Mouse (Mus musculus): ENCODE data around the gene Tubgcp3. TPM values are rescaled to one million over a fixed set of nuclear protein-coding genes. Genes with fewer than 3 reads are reported as not detected.
"Not testable (repeated sequence)": the region's sequence is repeated elsewhere in the genome, so short reads cannot be mapped to it uniquely, and the experiment has no call there.

The Tubgcp3 gene
- polyA plus RNA-seq, 1 experiment from 2014 or later = 50.3 TPM

GRCm38 (mm10) chr8:12579339-12579999 is 92.6 kb downstream of the Tubgcp3 start:
- not testable (repeated sequence) for H3K9me3 ChIP-seq (ENCODE audit: control insufficient read depth, low read length); ATAC-seq (ENCODE audit: low FRiP score, low TSS enrichment); H3K4me3 ChIP-seq (replicated peaks; ENCODE audit: low read depth, low read length); H3K27me3 ChIP-seq (ENCODE audit: control insufficient read depth, insufficient read depth, low read length); H3K9ac ChIP-seq (replicated peaks; ENCODE audit: low read length); H3K4me1 ChIP-seq (ENCODE audit: control insufficient read depth, insufficient read depth, low read length); H3K4me2 ChIP-seq (ENCODE audit: low read length); H3K36me3 ChIP-seq (ENCODE audit: control insufficient read depth, insufficient read depth, low read length); H3K27ac ChIP-seq (replicated peaks; ENCODE audit: low read depth, low read length)
- DNase-seq = peak; percentile 44
- 56% methylated on average over 19 of the region's 19 CpGs for WGBS

DNA sequence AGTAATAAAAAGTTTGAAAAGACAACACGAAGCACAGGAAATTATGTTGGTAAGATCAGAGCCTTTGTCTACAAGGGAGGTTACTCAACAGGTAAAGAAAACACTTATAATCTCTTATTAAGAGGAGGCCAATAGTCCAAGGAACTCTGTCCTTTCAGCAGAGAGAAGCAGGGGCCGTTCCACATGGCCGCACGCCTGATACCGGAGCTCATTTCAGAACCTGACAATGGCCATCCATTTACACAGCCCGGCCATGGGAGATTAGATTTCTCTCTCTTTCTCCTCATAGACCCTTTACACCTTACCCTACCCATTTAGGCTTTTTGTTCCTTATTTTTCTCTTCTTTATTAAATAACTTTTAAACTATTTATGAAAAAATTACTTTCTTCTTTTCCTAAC is 95.3 kb downstream of the Tubgcp3 start:
- Histone ChIP-seq H3K9me3 (ENCODE audit: control insufficient read depth, low read length) (no peaks in the 10 kb centered on the region), H3K36me3 (ENCODE audit: control insufficient read depth, insufficient read depth, low read length) (no peaks in the 10 kb centered on the region), H3K27ac (replicated peaks; ENCODE audit: low read depth, low read length) (no peak overlapping the region), H3K9ac (replicated peaks; ENCODE audit: low read length) (no peak overlapping the region), H3K4me2 (ENCODE audit: low read length) (no peak overlapping the region), H3K4me1 (ENCODE audit: control insufficient read depth, insufficient read depth, low read length) (peaks cover 4% of the 10 kb centered on the region; the same call in 1 of the 2 replicates), H3K27me3 (ENCODE audit: control insufficient read depth, insufficient read depth, low read length) (no peaks in the 10 kb centered on the region), H3K4me3 (replicated peaks; ENCODE audit: low read depth, low read length) (no peak overlapping the region)
- no peak for ATAC-seq (ENCODE audit: low FRiP score, low TSS enrichment)
- DNase-seq = no peak
- 24% methylated on average over 6 of the region's 6 CpGs for WGBS

- Histone ChIP-seq H3K36me3 (ENCODE audit: control insufficient read depth, insufficient read depth, low read length) (no peaks in the 10 kb centered on the region), H3K27ac (replicated peaks; ENCODE audit: low read depth, low read length) (no peak overlapping the region), H3K4me3 (replicated peaks; ENCODE audit: low read depth, low read length) (no peak overlapping the region), H3K4me1 (ENCODE audit: control insufficient read depth, insufficient read depth, low read length) (peaks cover 4% of the 10 kb centered on the region; the same call in 1 of the 2 replicates), H3K9me3 (ENCODE audit: control insufficient read depth, low read length) (no peaks in the 10 kb centered on the region), H3K27me3 (ENCODE audit: control insufficient read depth, insufficient read depth, low read length) (no peaks in the 10 kb centered on the region), H3K9ac (replicated peaks; ENCODE audit: low read length) (no peak overlapping the region), H3K4me2 (ENCODE audit: low read length) (no peak overlapping the region)
- WGBS = 29% methylated on average over 5 of the region's 5 CpGs
- ATAC-seq (ENCODE audit: low FRiP score, low TSS enrichment) (no peak), DNase-seq (no peak)
Measured at GRCm38 (mm10) chr8:12576003-12576402, 96.0 kb downstream of the Tubgcp3 start.

GRCm38 (mm10) chr8:12572814-12573534 is 99.1 kb downstream of the Tubgcp3 start, which contains the start of gene Spaca7:
Spaca7 (plus strand) TSS chr8:12573029.
- Histone ChIP-seq H3K27ac (replicated peaks; ENCODE audit: low read depth, low read length) (no peak within 1 kb of the TSS), H3K9me3 (ENCODE audit: control insufficient read depth, low read length) (no peaks in the 10 kb centered on the region), H3K4me3 (replicated peaks; ENCODE audit: low read depth, low read length) (no peak within 1 kb of the TSS), H3K4me2 (ENCODE audit: low read length) (no peak within 1 kb of the TSS), H3K27me3 (ENCODE audit: control insufficient read depth, insufficient read depth, low read length) (no peaks in the 10 kb centered on the region), H3K9ac (replicated peaks; ENCODE audit: low read length) (no peak within 1 kb of the TSS), H3K36me3 (ENCODE audit: control insufficient read depth, insufficient read depth, low read length) (no peaks in the 10 kb centered on the region), H3K4me1 (ENCODE audit: control insufficient read depth, insufficient read depth, low read length) (peaks cover 4% of the 10 kb centered on the region; the same call in 1 of the 2 replicates)
- WGBS = 82% methylated on average over 14 of the region's 14 CpGs
- no peak for DNase-seq
- no peak for ATAC-seq (ENCODE audit: low FRiP score, low TSS enrichment)

GRCm38 (mm10) chr8:12566509-12566908 is 105.5 kb downstream of the Tubgcp3 start:
- Histone ChIP-seq H3K27me3 (ENCODE audit: control insufficient read depth, insufficient read depth, low read length) (peaks cover 19% of the 10 kb centered on the region; the same call in 1 of the 2 replicates), H3K27ac (replicated peaks; ENCODE audit: low read depth, low read length) (no peak overlapping the region), H3K4me2 (ENCODE audit: low read length) (no peak overlapping the region), H3K4me1 (ENCODE audit: control insufficient read depth, insufficient read depth, low read length) (no peaks in the 10 kb centered on the region), H3K9ac (replicated peaks; ENCODE audit: low read length) (no peak overlapping the region), H3K9me3 (ENCODE audit: control insufficient read depth, low read length) (no peaks in the 10 kb centered on the region), H3K36me3 (ENCODE audit: control insufficient read depth, insufficient read depth, low read length) (no peaks in the 10 kb centered on the region), H3K4me3 (replicated peaks; ENCODE audit: low read depth, low read length) (no peak overlapping the region)
- DNase-seq (no peak), ATAC-seq (ENCODE audit: low FRiP score, low TSS enrichment) (no peak)
- 62% methylated on average over 7 of the region's 7 CpGs for WGBS

GRCm38 (mm10) chr8:12565488-12565887 is 106.6 kb downstream of the Tubgcp3 start:
- H3K36me3 ChIP-seq (ENCODE audit: control insufficient read depth, insufficient read depth, low read length) = no peaks in the 10 kb centered on the region
- WGBS = 26% methylated on average over 10 of the region's 10 CpGs
- ATAC-seq (ENCODE audit: low FRiP score, low TSS enrichment) = no peak

GRCm38 (mm10) chr8:12564307-12564706 is 107.7 kb downstream of the Tubgcp3 start:
- Histone ChIP-seq H3K36me3 (ENCODE audit: control insufficient read depth, insufficient read depth, low read length) (no peaks in the 10 kb centered on the region), H3K27ac (replicated peaks; ENCODE audit: low read depth, low read length) (no peak overlapping the region), H3K4me1 (ENCODE audit: control insufficient read depth, insufficient read depth, low read length) (no peaks in the 10 kb centered on the region), H3K4me3 (replicated peaks; ENCODE audit: low read depth, low read length) (no peak overlapping the region), H3K27me3 (ENCODE audit: control insufficient read depth, insufficient read depth, low read length) (peaks cover 29% of the 10 kb centered on the region; the same call in 1 of the 2 replicates), H3K4me2 (ENCODE audit: low read length) (no peak overlapping the region), H3K9ac (replicated peaks; ENCODE audit: low read length) (no peak overlapping the region), H3K9me3 (ENCODE audit: control insufficient read depth, low read length) (no peaks in the 10 kb centered on the region)
- DNase-seq (peak; percentile 90), ATAC-seq (ENCODE audit: low FRiP score, low TSS enrichment) (no peak; the same call in 1 of the 2 replicates)
- WGBS = 4% methylated on average over 4 of the region's 4 CpGs

More at GRCm38 (mm10) chr8:12565488-12565887, 106.6 kb downstream of the Tubgcp3 start:
- Histone ChIP-seq H3K27ac (replicated peaks; ENCODE audit: low read depth, low read length) (no peak overlapping the region), H3K4me3 (replicated peaks; ENCODE audit: low read depth, low read length) (no peak overlapping the region), H3K9me3 (ENCODE audit: control insufficient read depth, low read length) (no peaks in the 10 kb centered on the region), H3K9ac (replicated peaks; ENCODE audit: low read length) (no peak overlapping the region), H3K4me1 (ENCODE audit: control insufficient read depth, insufficient read depth, low read length) (no peaks in the 10 kb centered on the region), H3K27me3 (ENCODE audit: control insufficient read depth, insufficient read depth, low read length) (peaks cover 22% of the 10 kb centered on the region; the same call in 1 of the 2 replicates), H3K4me2 (ENCODE audit: low read length) (no peak overlapping the region)
- DNase-seq = peak; percentile 35

Data from midbrain, embryonic 14.5 days (tissue).